Mouse (Mus musculus): ENCODE results near the gene Lats2.

DNA sequence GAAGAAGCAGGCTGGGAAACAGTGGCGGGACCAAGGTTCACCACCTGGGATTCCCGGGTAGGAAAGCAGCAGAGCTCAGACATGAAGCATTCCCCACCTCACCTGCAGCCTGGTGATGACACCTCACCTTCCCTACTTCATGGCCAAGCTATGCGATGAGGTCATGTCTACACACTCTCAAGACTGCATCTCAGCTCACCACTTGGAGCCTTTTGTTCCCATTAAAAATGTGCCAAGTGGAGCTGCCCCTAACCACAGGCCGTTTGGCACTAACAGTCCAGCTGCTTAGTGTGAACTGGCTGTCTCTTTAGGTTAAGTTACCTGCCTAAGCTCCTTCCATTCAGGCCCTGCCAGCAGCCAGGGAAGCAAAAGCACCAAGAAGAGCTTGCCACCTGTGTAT is 53.1 kb downstream of the Lats2 start:
- TF ChIP-seq CTCF (conservative IDR thresholded peaks at IDR 0.05 in 1 of 2, IDR thresholded peaks at IDR 0.05 in 1 of 2; ENCODE audit: low read depth in 2 of 2, low read length in 2 of 2) (no peak), ZC3H11A (IDR thresholded peaks at IDR 0.05; ENCODE audit: low read depth, low read length) (no peak), POLR2A (IDR thresholded peaks at IDR 0.05; ENCODE audit: low read depth, low read length) (no peak), MEF2A (IDR thresholded peaks at IDR 0.05; ENCODE audit: borderline replicate concordance, low read depth, low read length) (no peak), RCOR1 (conservative IDR thresholded peaks at IDR 0.05; ENCODE audit: low read depth, low read length) (no peak), TCF12 (IDR thresholded peaks at IDR 0.05; ENCODE audit: low read depth, low read length) (no peak), NELFE (IDR thresholded peaks at IDR 0.05; ENCODE audit: low read depth, low read length) (no peak), JUND (conservative IDR thresholded peaks at IDR 0.05; ENCODE audit: low read depth, low read length) (no peak), ZKSCAN1 (IDR thresholded peaks at IDR 0.05; ENCODE audit: borderline replicate concordance, low read depth, low read length) (no peak), PAX5 (IDR thresholded peaks at IDR 0.05; ENCODE audit: low read length) (no peak), SMC3 (IDR thresholded peaks at IDR 0.05; ENCODE audit: low read depth, low read length) (no peak), MAX (IDR thresholded peaks at IDR 0.05; ENCODE audit: low read length) (no peak), ETS1 (conservative IDR thresholded peaks at IDR 0.05; ENCODE audit: low read depth, low read length) (no peak)

All from CH12.LX (cell line).